Mouse (Mus musculus) heart, adult 2 months (tissue): ENCODE measurements around the gene Krt83.

Experiments
- CTCF ChIP-seq: fragments of 200-600 bp; IDR thresholded peaks from 2 replicates; pipeline ENCODE4 v1.8.1; 2022; ENCODE audit warnings: antibody characterized with exemption, mild to moderate bottlenecking, moderate library complexity
- POLR2A ChIP-seq: fragments of 200-500 bp; IDR thresholded peaks from 2 replicates; pipeline ENCODE4 v1.6.1; 2011; ENCODE audit warnings: mild to moderate bottlenecking, low read depth, low read length, control low read depth; ENCODE audit not compliant: insufficient read depth

- TF ChIP-seq POLR2A (no peak), CTCF (no peak)
Measured at GRCm38 (mm10) chr15:101484939-101485338, 6.4 kb downstream of the Krt83 start.
